8 mouse cellular contexts compared by ENCODE assay signal in the genomic region with DNA sequence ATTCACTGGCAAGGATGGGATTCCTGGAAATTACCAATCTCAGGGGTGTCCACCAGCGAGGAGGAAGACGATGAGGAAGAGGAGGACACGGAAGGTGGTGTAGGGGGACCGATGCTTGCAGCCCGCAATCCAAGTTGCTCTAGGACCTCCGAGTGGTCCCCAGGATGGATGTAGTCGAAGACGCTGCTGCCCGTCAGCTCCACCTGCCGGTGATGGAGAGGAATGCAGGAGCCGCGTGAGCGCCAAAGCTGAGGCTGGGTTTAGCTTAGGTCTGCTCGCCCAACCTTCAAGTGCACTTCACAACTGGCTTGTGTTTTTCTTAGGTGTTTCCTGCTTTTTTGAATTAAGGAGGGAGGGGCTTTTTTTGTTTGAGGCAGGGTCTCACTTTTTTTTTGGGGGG. TPM values are rescaled to one million over a fixed set of nuclear protein-coding genes. Genes with fewer than 3 reads are reported as not detected.
DNase-seq lines count a peak whose midpoint lies in the region; ATAC-seq lines count a peak whose summit lies in the region.

No protein-coding gene starts in this region.

- intact Hi-C loops in left cerebral cortex, postnatal 10 days (cut with DNase I): loop anchor here (2.0 to 10.0 kb wide), 2 partner anchors 66 to 168 kb away; no protein-coding TSS in a partner anchor

- peaks cover 3% of the 10 kb centered on the region for H3K27me3 ChIP-seq in forebrain, embryonic 16.5 days (replicated peaks; ENCODE audit: control insufficient read depth, insufficient read depth, low read length)
- no peaks in the 10 kb centered on the region for H3K27me3 ChIP-seq in hindbrain, embryonic 14.5 days (ENCODE audit: control insufficient read depth, insufficient read depth, low read length)
- peaks cover 36% of the 10 kb centered on the region for H3K27me3 ChIP-seq in midbrain, embryonic 13.5 days

- H3K4me3 ChIP-seq in forebrain, embryonic 16.5 days (replicated peaks; ENCODE audit: low read length): no peak overlapping the region
- no peak overlapping the region for H3K4me3 ChIP-seq in hindbrain, embryonic 14.5 days (replicated peaks; ENCODE audit: low read length)
- no peak overlapping the region for H3K4me3 ChIP-seq in midbrain, embryonic 13.5 days (replicated peaks)

- H3K4me1 ChIP-seq in forebrain, embryonic 16.5 days (replicated peaks; ENCODE audit: control insufficient read depth, insufficient read depth, low read length): peaks cover 7% of the 10 kb centered on the region
- no peaks in the 10 kb centered on the region for H3K4me1 ChIP-seq in hindbrain, embryonic 14.5 days (replicated peaks; ENCODE audit: control insufficient read depth, insufficient read depth, low read length)
- H3K4me1 ChIP-seq in midbrain, embryonic 13.5 days (replicated peaks): peaks cover 4% of the 10 kb centered on the region

- peak; percentile 43; the same call in 1 of the 2 replicates for ATAC-seq in forebrain, embryonic 16.5 days
- peak; percentile 56; the same call in 1 of the 2 replicates for ATAC-seq in hindbrain, embryonic 14.5 days (ENCODE audit: low FRiP score)
- ATAC-seq in midbrain, embryonic 13.5 days: peak; percentile 67

- H3K4me2 ChIP-seq in forebrain, embryonic 16.5 days (ENCODE audit: low read length): no peak overlapping the region
- no peak overlapping the region for H3K4me2 ChIP-seq in hindbrain, embryonic 14.5 days (replicated peaks)
- no peak overlapping the region for H3K4me2 ChIP-seq in midbrain, embryonic 13.5 days (replicated peaks)

- H3K27ac ChIP-seq in forebrain, embryonic 16.5 days (ENCODE audit: low read length): no peak overlapping the region
- H3K27ac ChIP-seq in hindbrain, embryonic 14.5 days: no peak overlapping the region
- H3K27ac ChIP-seq in midbrain, embryonic 13.5 days: no peak overlapping the region

- 1% methylated on average over 14 of the region's 14 CpGs for WGBS in forebrain, embryonic 16.5 days
- 2% methylated on average over 14 of the region's 14 CpGs for WGBS in hindbrain, embryonic 14.5 days
- 3% methylated on average over 14 of the region's 14 CpGs for WGBS in midbrain, embryonic 13.5 days

- DNase-seq in MN1 (ENCODE audit: low spot score): peak; percentile 83
- peak; percentile 65 for DNase-seq in c-Kit-positive CD71-positive TER-119-negative erythroid progenitor cells, embryonic 14.5 days (ENCODE audit: low read depth)
- peak; percentile 90 for DNase-seq in hindbrain, embryonic 14.5 days (ENCODE audit: low spot score)
- DNase-seq in left cerebral cortex, postnatal 10 days (ENCODE audit: extremely low spot score in 1 of 2, low spot score in 2 of 2): peak; percentile 71 to 85
- DNase-seq in skeletal muscle tissue, adult 2 months (ENCODE audit: low read depth, low spot score): peak; percentile 34
- peak; percentile 72 for DNase-seq in yolk sac, embryonic 10.5 days (ENCODE audit: low spot score)

- H3K36me3 ChIP-seq in forebrain, embryonic 16.5 days (ENCODE audit: control insufficient read depth, insufficient read depth): no peaks in the 10 kb centered on the region
- H3K36me3 ChIP-seq in hindbrain, embryonic 14.5 days (replicated peaks; ENCODE audit: control insufficient read depth, insufficient read depth): no peaks in the 10 kb centered on the region
- no peaks in the 10 kb centered on the region for H3K36me3 ChIP-seq in midbrain, embryonic 13.5 days

- H3K9ac ChIP-seq in forebrain, embryonic 16.5 days (replicated peaks; ENCODE audit: low read depth, low read length): no peak overlapping the region
- no peak overlapping the region for H3K9ac ChIP-seq in hindbrain, embryonic 14.5 days
- no peak overlapping the region for H3K9ac ChIP-seq in midbrain, embryonic 13.5 days (replicated peaks)

- no peaks in the 10 kb centered on the region for H3K9me3 ChIP-seq in forebrain, embryonic 16.5 days (ENCODE audit: control insufficient read depth, low read length)
- H3K9me3 ChIP-seq in hindbrain, embryonic 14.5 days (ENCODE audit: control insufficient read depth, low read length): no peaks in the 10 kb centered on the region
- H3K9me3 ChIP-seq in midbrain, embryonic 13.5 days: no peaks in the 10 kb centered on the region

RNA-seq across cellular contexts. Expression of a gene that starts 10.6 kb away (rescaled TPM):
- 65.1 and 66.7 TPM in 2 replicates for polyA plus RNA-seq in forebrain, embryonic 16.5 days (2015; fragmentation: Nextera tagmentation; extraction: Ambion mirVana)
- polyA plus RNA-seq in hindbrain, embryonic 14.5 days (2014; fragmentation: Nextera tagmentation; extraction: Ambion mirVana): 64.3 and 75.4 TPM in 2 replicates
- total RNA-seq in left cerebral cortex, postnatal 10 days (2021): 10 to 100 TPM; 96.3 to 98.3 TPM
- 48.1 and 59.4 TPM in 2 replicates for polyA plus RNA-seq in midbrain, embryonic 13.5 days (2015; fragmentation: Nextera tagmentation; extraction: Ambion mirVana)

RNA-seq across cellular contexts. Expression of a gene that starts 14.3 kb away (rescaled TPM):
- polyA plus RNA-seq in forebrain, embryonic 16.5 days (2015; fragmentation: Nextera tagmentation; extraction: Ambion mirVana): 7.6 and 8.2 TPM in 2 replicates
- 2.2 and 4.4 TPM in 2 replicates for polyA plus RNA-seq in hindbrain, embryonic 14.5 days (2014; fragmentation: Nextera tagmentation; extraction: Ambion mirVana)
- 10 to 100 TPM; 14.6 to 15.0 TPM for total RNA-seq in left cerebral cortex, postnatal 10 days (2021)
- polyA plus RNA-seq in midbrain, embryonic 13.5 days (2015; fragmentation: Nextera tagmentation; extraction: Ambion mirVana): 2.3 and 3.3 TPM in 2 replicates

Comparison
In these comparisons a context has a peak if more than half of its experiments do, and no peak if none do; other contexts are left out.
1. DNase-seq: peak in every context shown above with its lines; median percentile 90 in hindbrain, embryonic 14.5 days; 83 in MN1; 78 in left cerebral cortex, postnatal 10 days; 72 in yolk sac, embryonic 10.5 days; 65 in c-Kit-positive CD71-positive TER-119-negative erythroid progenitor cells, embryonic 14.5 days; 34 in skeletal muscle tissue, adult 2 months.